8 mouse cellular contexts compared by ENCODE assay signal in genomic region chr1:155223849-155224554, GRCm38 (mm10). TPM values are rescaled to one million over a fixed set of nuclear protein-coding genes. Genes with fewer than 3 reads are reported as not detected.
A peak's percentile ranks its signal among the peaks of the same experiment; 100 is the strongest.
DNase-seq lines count a peak whose midpoint lies in the region; ATAC-seq and TF ChIP-seq lines count a peak whose summit lies in the region.

No protein-coding gene starts in this region.

- TF ChIP-seq POLR2A in CH12.LX (IDR thresholded peaks at IDR 0.05; ENCODE audit: low read depth, low read length), result no peak; the same call in 1 of the 2 replicates

- H3K36me3 ChIP-seq in CH12.LX (replicated peaks in 1 of 2; ENCODE audit: control insufficient read depth in 1 of 2, insufficient read depth in 1 of 2, low read length in 1 of 2), result peaks cover 0 to 35% of the 10 kb centered on the region in 2 experiments
- H3K36me3 ChIP-seq in embryonic facial prominence, embryonic 13.5 days, result peaks cover 40% of the 10 kb centered on the region
- H3K36me3 ChIP-seq in heart, embryonic 11.5 days (ENCODE audit: control insufficient read depth, insufficient read depth, low read length), result peaks cover 8% of the 10 kb centered on the region
- H3K36me3 ChIP-seq in kidney, embryonic 15.5 days, result peaks cover 34% of the 10 kb centered on the region
- peaks cover 14% of the 10 kb centered on the region; the same call in 1 of the 2 replicates for H3K36me3 ChIP-seq in lung, embryonic 14.5 days (ENCODE audit: insufficient read depth)
- H3K36me3 ChIP-seq in neural tube, embryonic 15.5 days, result no peaks in the 10 kb centered on the region

- H3K4me2 ChIP-seq in CH12.LX (ENCODE audit: insufficient read depth, low read depth, poor library complexity, severe bottlenecking), result peak overlapping the region; percentile 44
- H3K4me2 ChIP-seq in embryonic facial prominence, embryonic 13.5 days, result peak overlapping the region; percentile 31
- peak overlapping the region; percentile 47 for H3K4me2 ChIP-seq in heart, embryonic 11.5 days
- H3K4me2 ChIP-seq in kidney, embryonic 15.5 days, result peak overlapping the region; percentile 49
- H3K4me2 ChIP-seq in lung, embryonic 14.5 days, result peak overlapping the region; percentile 41
- H3K4me2 ChIP-seq in neural tube, embryonic 15.5 days, result peak overlapping the region; percentile 41

- H3K4me1 ChIP-seq in CH12.LX (ENCODE audit: control insufficient read depth in 1 of 2, insufficient read depth in 2 of 2), result peaks cover 16 to 52% of the 10 kb centered on the region in 2 experiments
- peaks cover 46% of the 10 kb centered on the region for H3K4me1 ChIP-seq in embryonic facial prominence, embryonic 13.5 days
- peaks cover 17% of the 10 kb centered on the region for H3K4me1 ChIP-seq in heart, embryonic 11.5 days (ENCODE audit: control insufficient read depth, insufficient read depth, low read length)
- peaks cover 26% of the 10 kb centered on the region for H3K4me1 ChIP-seq in kidney, embryonic 15.5 days
- H3K4me1 ChIP-seq in lung, embryonic 14.5 days (ENCODE audit: insufficient read depth), result peaks cover 5% of the 10 kb centered on the region; the same call in 1 of the 2 replicates
- H3K4me1 ChIP-seq in neural tube, embryonic 15.5 days, result peaks cover 33% of the 10 kb centered on the region

- H3K9ac ChIP-seq in CH12.LX (ENCODE audit: insufficient read depth, low read depth), result peak overlapping the region; percentile 29; the same call in 1 of the 2 replicates
- H3K9ac ChIP-seq in embryonic facial prominence, embryonic 13.5 days, result no peak overlapping the region
- H3K9ac ChIP-seq in heart, embryonic 11.5 days (ENCODE audit: low read depth, low read length), result peak overlapping the region; percentile 56
- no peak overlapping the region for H3K9ac ChIP-seq in kidney, embryonic 15.5 days
- no peak overlapping the region for H3K9ac ChIP-seq in lung, embryonic 14.5 days
- H3K9ac ChIP-seq in neural tube, embryonic 15.5 days (replicated peaks), result no peak overlapping the region

- TF ChIP-seq EP300 in CH12.LX (IDR thresholded peaks at IDR 0.05; ENCODE audit: low read length), result peak; percentile 73

- no peaks in the 10 kb centered on the region for H3K27me3 ChIP-seq in CH12.LX (replicated peaks)
- H3K27me3 ChIP-seq in embryonic facial prominence, embryonic 13.5 days, result peaks cover 4% of the 10 kb centered on the region; the same call in 1 of the 2 replicates
- no peaks in the 10 kb centered on the region for H3K27me3 ChIP-seq in heart, embryonic 11.5 days (ENCODE audit: control insufficient read depth, insufficient read depth, low read length)
- H3K27me3 ChIP-seq in kidney, embryonic 15.5 days, result no peaks in the 10 kb centered on the region
- no peaks in the 10 kb centered on the region for H3K27me3 ChIP-seq in lung, embryonic 14.5 days (ENCODE audit: insufficient read depth, low read length)
- H3K27me3 ChIP-seq in neural tube, embryonic 15.5 days (replicated peaks), result no peaks in the 10 kb centered on the region

- H3K9me3 ChIP-seq in CH12.LX (replicated peaks; ENCODE audit: low read length), result no peaks in the 10 kb centered on the region
- H3K9me3 ChIP-seq in embryonic facial prominence, embryonic 13.5 days, result no peaks in the 10 kb centered on the region
- H3K9me3 ChIP-seq in heart, embryonic 11.5 days (replicated peaks; ENCODE audit: control insufficient read depth, low read length), result no peaks in the 10 kb centered on the region
- H3K9me3 ChIP-seq in kidney, embryonic 15.5 days (replicated peaks), result no peaks in the 10 kb centered on the region
- no peaks in the 10 kb centered on the region for H3K9me3 ChIP-seq in lung, embryonic 14.5 days (ENCODE audit: low read depth, low read length)
- H3K9me3 ChIP-seq in neural tube, embryonic 15.5 days (replicated peaks), result no peaks in the 10 kb centered on the region

- dilution Hi-C loops in CH12.LX (cut with MboI; ENCODE audit: extremely low pct_ligation_motif_present, extremely low pct_unique_long_range_greater_than_20kb, low sequenced_read_pairs), result loop anchor here (25.0 kb wide), 1 partner anchor 187 kb away; no protein-coding TSS in a partner anchor

- peak; percentile 88 to 93 for TF ChIP-seq CTCF in CH12.LX (conservative IDR thresholded peaks at IDR 0.05 in 1 of 2, IDR thresholded peaks at IDR 0.05 in 1 of 2; ENCODE audit: low read depth in 2 of 2, low read length in 2 of 2)
- TF ChIP-seq CTCF in lung, embryonic 14.5 days (IDR thresholded peaks at IDR 0.05; ENCODE audit: low read depth), result peak; percentile 98

- peak overlapping the region; percentile 45 for H3K27ac ChIP-seq in CH12.LX (ENCODE audit: insufficient read depth, low read depth)
- no peak overlapping the region for H3K27ac ChIP-seq in embryonic facial prominence, embryonic 13.5 days
- H3K27ac ChIP-seq in heart, embryonic 11.5 days (ENCODE audit: low read depth, low read length), result no peak overlapping the region
- no peak overlapping the region for H3K27ac ChIP-seq in kidney, embryonic 15.5 days
- H3K27ac ChIP-seq in lung, embryonic 14.5 days (ENCODE audit: low read depth), result 0 out of 2 replicates have a peak overlapping the region, but pooled peaks have one; percentile 12
- no peak overlapping the region for H3K27ac ChIP-seq in neural tube, embryonic 15.5 days (replicated peaks)

- WGBS in embryonic facial prominence, embryonic 13.5 days, result 31% methylated on average over 16 of the region's 16 CpGs
- WGBS in heart, embryonic 11.5 days (ENCODE audit: insufficient replicate concordance), result 18% methylated on average over 16 of the region's 16 CpGs
- WGBS in kidney, embryonic 15.5 days, result 25% methylated on average over 16 of the region's 16 CpGs
- WGBS in lung, embryonic 14.5 days, result 26% methylated on average over 16 of the region's 16 CpGs
- 23% methylated on average over 16 of the region's 16 CpGs for WGBS in neural tube, embryonic 15.5 days

- in situ Hi-C loops in CH12.LX (cut with MboI; ENCODE audit: low pct_ligation_motif_present, low pct_unique_long_range_greater_than_20kb, low sequenced_read_pairs), result loop anchor here (10.0 to 25.0 kb wide), 2 partner anchors 439 to 937 kb away; no protein-coding TSS in a partner anchor

- H3K79me2 ChIP-seq in CH12.LX (replicated peaks; ENCODE audit: control insufficient read depth, extremely low read depth, insufficient read depth, poor library complexity, severe bottlenecking), result no peaks in the 10 kb centered on the region

- peak; percentile 72 for TF ChIP-seq RAD21 in CH12.LX (IDR thresholded peaks at IDR 0.05; ENCODE audit: low read depth, low read length)

- peak overlapping the region; percentile 38 to 68 (median 42) for H3K4me3 ChIP-seq in CH12.LX (replicated peaks in 1 of 3; ENCODE audit: low read depth in 2 of 3, low read length in 2 of 3, poor library complexity in 1 of 3)
- no peak overlapping the region for H3K4me3 ChIP-seq in embryonic facial prominence, embryonic 13.5 days
- no peak overlapping the region for H3K4me3 ChIP-seq in heart, embryonic 11.5 days (ENCODE audit: low read depth, low read length)
- no peak overlapping the region for H3K4me3 ChIP-seq in kidney, embryonic 15.5 days (replicated peaks)
- H3K4me3 ChIP-seq in lung, embryonic 14.5 days (ENCODE audit: low read depth, low read length), result no peak overlapping the region
- H3K4me3 ChIP-seq in neural tube, embryonic 15.5 days (replicated peaks), result no peak overlapping the region

- peak; percentile 56; the same call in 1 of the 2 replicates for ATAC-seq in embryonic facial prominence, embryonic 13.5 days (ENCODE audit: insufficient number of reproducible peaks, insufficient read depth, low FRiP score, low TSS enrichment, low read depth)
- ATAC-seq in heart, embryonic 11.5 days (replicated peaks; ENCODE audit: insufficient number of reproducible peaks, low FRiP score, low TSS enrichment), result 0 out of 2 replicates have a peak, but pooled peaks have one; percentile 23
- ATAC-seq in kidney, embryonic 15.5 days (replicated peaks; ENCODE audit: low FRiP score), result peak; percentile 78
- ATAC-seq in lung, embryonic 14.5 days (ENCODE audit: insufficient read depth), result peak; percentile 77
- ATAC-seq in neural tube, embryonic 15.5 days (ENCODE audit: low FRiP score), result peak; percentile 46; the same call in 1 of the 2 replicates

- DNase-seq in CH12.LX (ENCODE audit: extremely low read depth), result peak; percentile 93
- DNase-seq in adrenal gland, postnatal 4 days (ENCODE audit: low spot score in 2 of 2), result peak; percentile 50 to 80
- peak; percentile 92 for DNase-seq in lung, embryonic 14.5 days
- DNase-seq in thymus, postnatal 0 days (ENCODE audit: low spot score), result peak; percentile 85

TF ChIP-seq in CH12.LX, 34 proteins besides CTCF, POLR2A, EP300 and RAD21 (continues in another document):
- TF ChIP-seq TBP (conservative IDR thresholded peaks at IDR 0.05; ENCODE audit: low read depth, low read length), result no peak
- TF ChIP-seq CHD1 (IDR thresholded peaks at IDR 0.05; ENCODE audit: low read depth, low read length), result peak; percentile 99; the same call in 1 of the 2 replicates
- TF ChIP-seq ZMIZ1 (IDR thresholded peaks at IDR 0.05; ENCODE audit: low read depth, low read length), result no peak
- no peak for TF ChIP-seq MAFK (IDR thresholded peaks at IDR 0.05; ENCODE audit: insufficient replicate concordance, low read length)
- peak; percentile 76; the same call in 1 of the 2 replicates for TF ChIP-seq SIN3A (IDR thresholded peaks at IDR 0.05; ENCODE audit: low read length)
- TF ChIP-seq JUN (IDR thresholded peaks at IDR 0.05; ENCODE audit: insufficient read depth, low read depth, low read length), result 0 out of 2 replicates have a peak, but pooled peaks have one; percentile 30
- TF ChIP-seq RCOR1 (conservative IDR thresholded peaks at IDR 0.05; ENCODE audit: low read depth, low read length), result no peak
- TF ChIP-seq ZNF384 (IDR thresholded peaks at IDR 0.05; ENCODE audit: low read depth, low read length), result no peak
- peak; percentile 50; the same call in 1 of the 2 replicates for TF ChIP-seq NELFE (IDR thresholded peaks at IDR 0.05; ENCODE audit: low read depth, low read length)
- TF ChIP-seq BHLHE40 (IDR thresholded peaks at IDR 0.05; ENCODE audit: low read depth, low read length), result peak; percentile 95
- no peak for TF ChIP-seq USF2 (conservative IDR thresholded peaks at IDR 0.05; ENCODE audit: low read depth, low read length)
- TF ChIP-seq E2F4 (IDR thresholded peaks at IDR 0.05; ENCODE audit: insufficient replicate concordance, low read depth, low read length), result no peak

RNA-seq across cellular contexts. Expression of gene BC034090, which starts 20.2 kb away (rescaled TPM):
- total RNA-seq in CH12.LX (2012; rRNA removed) (1.5 and 1.6 TPM in 2 replicates), CH12.LX (2014; rRNA removed) (3.0 and 3.3 TPM in 2 replicates)
- 3.8 and 4.6 TPM in 2 replicates for polyA plus RNA-seq in CH12.LX (2012; ENCODE audit: insufficient read length, low read depth)
- total RNA-seq in adrenal gland, postnatal 4 days (2021), result 10 to 100 TPM; 34.2 to 36.5 TPM
- 6.8 and 7.5 TPM in 2 replicates for polyA plus RNA-seq in embryonic facial prominence, embryonic 13.5 days (2015; fragmentation: Nextera tagmentation; extraction: Ambion mirVana)
- polyA plus RNA-seq in heart, embryonic 11.5 days (2014; fragmentation: Nextera tagmentation; extraction: Ambion mirVana), result 3.9 and 5.4 TPM in 2 replicates
- 7.0 and 7.2 TPM in 2 replicates for polyA plus RNA-seq in kidney, embryonic 15.5 days (2015; fragmentation: Nextera tagmentation; extraction: Ambion mirVana)
- 3.4 and 3.9 TPM in 2 replicates for polyA plus RNA-seq in lung, embryonic 14.5 days (2014; fragmentation: Nextera tagmentation; extraction: Ambion mirVana)
- 3.0 and 4.1 TPM in 2 replicates for polyA plus RNA-seq in neural tube, embryonic 15.5 days (2015; fragmentation: Nextera tagmentation; extraction: Ambion mirVana)
- polyA plus RNA-seq in thymus, postnatal 0 days (2015; fragmentation: Nextera tagmentation; extraction: Ambion mirVana), result 2.3 and 2.8 TPM in 2 replicates

Comparison
In these comparisons a context has a peak if more than half of its experiments do, and no peak if none do; other contexts are left out.
1. H3K27ac ChIP-seq: peak in CH12.LX (single experiment) and lung, embryonic 14.5 days (single experiment); none in embryonic facial prominence, embryonic 13.5 days (single experiment), heart, embryonic 11.5 days (single experiment), kidney, embryonic 15.5 days (single experiment) and neural tube, embryonic 15.5 days (single experiment).
2. H3K4me3 ChIP-seq: peak in CH12.LX (3 of 3); none in embryonic facial prominence, embryonic 13.5 days (single experiment), heart, embryonic 11.5 days (single experiment), kidney, embryonic 15.5 days (single experiment), lung, embryonic 14.5 days (single experiment) and neural tube, embryonic 15.5 days (single experiment).
3. H3K9ac ChIP-seq: peak in CH12.LX (single experiment) and heart, embryonic 11.5 days (single experiment); none in embryonic facial prominence, embryonic 13.5 days (single experiment), kidney, embryonic 15.5 days (single experiment), lung, embryonic 14.5 days (single experiment) and neural tube, embryonic 15.5 days (single experiment).
4. ATAC-seq: peak in every context shown above with its lines; median percentile 78 in kidney, embryonic 15.5 days; 77 in lung, embryonic 14.5 days; 56 in embryonic facial prominence, embryonic 13.5 days; 46 in neural tube, embryonic 15.5 days; 23 in heart, embryonic 11.5 days.
5. Peak in every context shown above with its lines, with median percentiles within 50 percentile points of each other: DNase-seq and H3K4me2 ChIP-seq.